Mouse (Mus musculus): ENCODE measurements around the gene Cnpy3.

DNA sequence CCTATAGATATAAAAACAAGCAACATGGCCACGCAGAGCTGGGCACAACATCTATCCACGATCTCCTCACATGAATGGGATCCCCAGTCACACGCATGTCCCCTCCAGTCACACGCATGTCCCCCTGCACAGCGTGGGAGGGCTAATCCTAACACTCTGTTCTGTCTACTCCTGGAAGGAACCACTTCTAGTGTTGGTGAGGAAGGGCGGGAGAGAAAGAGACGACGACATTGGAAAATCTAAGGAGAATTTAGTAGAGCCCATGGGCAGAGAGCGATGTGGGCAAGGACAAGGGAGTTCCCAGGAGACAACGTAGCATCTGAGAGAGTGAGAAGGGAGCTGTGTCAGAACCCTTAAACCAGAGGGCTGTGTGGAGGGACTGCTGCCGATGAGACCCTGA is 18.5 kb upstream of the Cnpy3 start:
- TF ChIP-seq GATA1 (IDR thresholded peaks at IDR 0.05; ENCODE audit: low read length) (no peak), TAL1 (IDR thresholded peaks at IDR 0.05; ENCODE audit: low read length) (no peak)
